Mouse (Mus musculus) megakaryocyte progenitor cell, adult 5-6 weeks (primary cell): ENCODE results near the gene Tent5c. TPM values are rescaled to one million over a fixed set of nuclear protein-coding genes. Genes with fewer than 3 reads are reported as not detected.

Experiments
- ATAC-seq: replicated peaks from 2 replicates; pipeline ENCODE4 v1.8.0; 2016; ENCODE audit warnings: mild to moderate bottlenecking, moderate TSS enrichment, inconsistent platforms; ENCODE audit not compliant: poor library complexity
- total RNA-seq, 2 experiments: library from RNA; stranded (forward) in 1 of 2; stranded (reverse) in 1 of 2; fragments of 157-497, 149-512 nt in 1 of 2; fragments of 200-1000 nt in 1 of 2; gene quantifications; 2 replicates each; pipeline versions ENCODE4 v1.2.3 to v1.2.4; 2015 to 2017

Tent5c gene
- total RNA-seq (2015), result 1.0 and 1.3 TPM in 2 replicates
- total RNA-seq (2017), result 0.71 and 0.91 TPM in 2 replicates

DNA sequence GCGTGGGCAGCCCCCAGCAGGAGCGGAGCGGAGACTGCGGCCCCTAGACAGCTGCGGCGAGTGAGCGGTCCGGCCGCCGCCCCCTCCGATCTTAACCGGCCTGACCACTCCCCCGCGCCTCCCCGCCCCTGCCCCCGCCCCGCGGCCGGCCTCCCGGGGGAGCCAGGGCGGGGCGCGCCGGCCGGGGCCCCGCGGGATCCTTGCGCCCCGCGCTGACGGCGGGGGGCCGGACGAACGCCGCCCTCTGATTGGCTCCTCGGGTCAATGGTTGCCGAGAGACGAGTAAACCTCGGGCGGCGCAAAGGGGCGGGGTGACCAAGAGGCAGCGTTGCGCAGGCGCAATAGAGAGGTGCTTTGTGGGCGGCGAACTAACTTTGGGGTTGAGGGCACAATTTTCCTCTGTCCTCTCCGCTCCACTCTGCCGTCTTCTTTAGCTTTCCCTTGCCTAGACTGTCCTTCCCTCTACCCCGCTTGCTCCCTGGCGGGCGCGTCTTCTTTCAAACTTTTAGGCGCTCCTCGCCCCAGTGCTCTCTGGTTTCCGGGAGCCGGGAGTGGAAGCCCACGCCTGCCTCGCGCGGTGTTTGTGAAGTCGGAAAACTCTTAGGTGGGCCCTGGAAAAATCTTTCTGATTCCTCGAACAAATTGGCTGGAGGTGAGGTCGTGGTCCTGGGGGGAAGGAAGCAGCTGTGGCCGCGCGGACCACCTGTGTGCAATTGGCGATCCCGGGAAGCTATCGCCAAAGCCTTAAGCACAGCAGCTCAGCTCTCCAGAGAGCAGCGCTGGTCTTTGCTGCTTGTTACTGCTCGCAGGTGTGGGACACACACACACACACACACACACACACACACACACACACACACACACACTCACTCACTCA lies at the start of gene Tent5c:
TSS of gene Tent5c (minus strand) at position 192 of the 877 bp plus-strand sequence.
- peak; percentile 75 for ATAC-seq

DNA sequence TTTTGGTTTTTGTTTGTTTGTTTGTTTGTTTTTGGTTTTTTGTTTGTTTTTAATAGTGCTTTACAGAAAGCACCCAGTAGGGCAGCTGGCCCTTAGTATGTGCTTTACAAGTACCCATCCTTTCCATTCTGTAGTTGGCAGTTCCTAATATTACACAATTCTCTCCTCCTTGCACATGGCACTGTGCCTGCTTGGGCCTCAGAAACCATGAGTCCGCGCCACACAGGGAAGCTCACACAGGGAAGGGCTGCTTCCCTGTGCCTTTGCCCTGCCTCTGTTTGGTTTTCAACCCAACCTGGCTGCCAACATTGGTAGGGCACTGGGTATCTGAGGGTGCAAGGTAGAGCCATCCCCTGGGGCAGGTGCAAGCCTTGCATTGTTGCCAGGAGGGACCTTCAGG lies 47.6 kb upstream of the Tent5c start:
- ATAC-seq, result no peak

DNA sequence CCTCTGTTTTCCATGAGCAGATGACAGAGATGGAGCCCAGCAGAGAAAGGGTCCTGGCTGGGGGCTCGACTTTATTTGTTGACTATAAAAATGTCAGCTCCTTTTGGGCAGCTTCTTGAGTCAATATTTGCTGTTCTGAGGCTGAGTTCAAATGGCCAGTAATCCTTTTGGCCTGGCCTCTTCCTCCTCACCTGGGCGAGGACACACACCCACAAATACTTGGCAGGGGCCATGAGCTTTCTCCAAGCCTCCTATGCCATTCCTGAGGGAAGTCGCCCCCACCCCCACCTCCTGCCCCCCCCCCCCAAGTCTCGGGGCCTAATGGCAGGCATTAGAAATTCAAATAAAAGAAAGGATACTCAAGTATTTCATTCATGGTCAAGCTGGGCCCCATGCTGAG lies 46.8 kb upstream of the Tent5c start:
- ATAC-seq, result no peak

- ATAC-seq, result no peak
Observed at GRCm38 (mm10) chr3:100535298-100535697, 46.2 kb upstream of the Tent5c start.

- ATAC-seq, result peak; percentile 66
Observed at GRCm38 (mm10) chr3:100534394-100534793, 45.3 kb upstream of the Tent5c start.

- ATAC-seq, result no peak
Observed at GRCm38 (mm10) chr3:100533429-100533828, 44.3 kb upstream of the Tent5c start.

DNA sequence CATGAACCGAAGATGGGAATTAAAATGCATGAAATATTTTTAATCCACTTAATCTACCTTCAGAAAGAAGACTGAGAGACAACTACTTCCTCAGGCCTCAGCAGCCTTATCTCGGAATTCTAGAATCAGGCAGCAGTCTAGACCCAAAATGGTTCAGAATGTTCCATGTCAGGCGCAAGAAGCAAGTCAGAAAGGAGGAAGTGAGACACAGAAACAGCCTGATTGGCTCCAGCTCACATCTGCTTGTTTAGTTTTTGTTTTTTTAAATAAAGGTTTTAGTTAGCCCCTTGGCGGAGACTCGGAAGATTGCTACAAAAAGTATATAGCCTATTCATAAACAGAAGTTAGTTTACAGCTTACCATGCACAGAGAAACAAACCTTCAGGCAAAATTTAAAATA lies 41.8 kb upstream of the Tent5c start:
- ATAC-seq, result no peak

GRCm38 (mm10) chr3:100530244-100530788 lies 41.2 kb upstream of the Tent5c start:
- ATAC-seq, result peak; percentile 54

DNA sequence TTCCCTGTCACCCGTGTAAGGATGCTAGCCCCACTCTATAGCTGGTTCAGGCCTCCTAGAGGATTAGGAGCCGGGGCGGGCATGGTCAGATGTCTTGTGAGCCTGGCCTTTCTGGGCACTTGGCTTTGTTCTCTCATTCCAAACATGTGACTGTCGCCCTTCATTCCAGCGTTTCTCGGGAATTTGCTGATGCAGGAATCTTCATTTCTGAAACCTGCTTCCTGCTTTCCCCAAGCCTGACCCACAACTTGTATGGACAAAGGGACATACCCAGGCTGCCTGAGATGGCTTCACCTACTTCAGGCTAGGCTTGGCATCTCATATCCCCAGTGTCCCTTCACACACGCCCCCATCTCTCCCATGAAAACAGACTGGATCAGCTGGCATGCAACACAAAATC lies 33.5 kb upstream of the Tent5c start:
- no peak for ATAC-seq

DNA sequence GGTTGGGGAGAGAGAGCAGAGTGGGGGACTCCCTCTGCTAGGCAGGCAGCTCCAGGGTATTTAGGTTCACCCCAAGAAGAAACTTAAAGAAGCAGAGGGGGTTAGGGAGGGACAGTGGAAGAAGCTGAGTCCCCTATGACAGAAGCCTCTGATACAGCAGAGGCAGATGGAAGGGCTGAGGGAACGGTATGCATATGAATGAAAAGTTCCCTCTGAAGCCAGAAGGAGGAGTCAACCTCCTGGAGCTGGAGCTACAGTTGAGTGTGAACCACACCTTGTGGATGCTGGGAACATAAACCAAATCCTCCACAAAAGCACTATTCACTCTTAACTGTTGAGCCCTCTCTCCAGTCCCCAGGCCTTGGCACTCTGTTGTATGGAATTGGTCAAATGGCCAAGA lies 32.5 kb upstream of the Tent5c start:
- no peak for ATAC-seq

DNA sequence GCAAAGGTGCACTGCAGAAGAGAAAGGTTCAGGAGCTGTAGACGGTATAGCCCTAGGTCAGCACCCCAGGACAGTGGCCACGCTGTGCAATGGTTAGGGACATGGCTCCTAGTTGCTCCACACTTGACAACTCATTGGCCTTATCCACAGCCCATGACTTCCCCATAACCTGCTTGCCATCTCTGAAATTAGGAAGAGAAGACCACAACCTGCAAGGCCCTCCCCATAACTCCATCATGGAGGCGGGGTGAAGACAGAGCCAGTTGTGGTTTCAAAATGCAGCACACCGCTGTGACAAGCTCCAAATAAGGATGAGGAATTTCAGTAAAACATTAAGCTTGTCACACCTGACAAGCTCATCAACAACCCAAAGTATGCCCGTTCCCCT lies 26.6 kb upstream of the Tent5c start:
- ATAC-seq, result peak; percentile 54

DNA sequence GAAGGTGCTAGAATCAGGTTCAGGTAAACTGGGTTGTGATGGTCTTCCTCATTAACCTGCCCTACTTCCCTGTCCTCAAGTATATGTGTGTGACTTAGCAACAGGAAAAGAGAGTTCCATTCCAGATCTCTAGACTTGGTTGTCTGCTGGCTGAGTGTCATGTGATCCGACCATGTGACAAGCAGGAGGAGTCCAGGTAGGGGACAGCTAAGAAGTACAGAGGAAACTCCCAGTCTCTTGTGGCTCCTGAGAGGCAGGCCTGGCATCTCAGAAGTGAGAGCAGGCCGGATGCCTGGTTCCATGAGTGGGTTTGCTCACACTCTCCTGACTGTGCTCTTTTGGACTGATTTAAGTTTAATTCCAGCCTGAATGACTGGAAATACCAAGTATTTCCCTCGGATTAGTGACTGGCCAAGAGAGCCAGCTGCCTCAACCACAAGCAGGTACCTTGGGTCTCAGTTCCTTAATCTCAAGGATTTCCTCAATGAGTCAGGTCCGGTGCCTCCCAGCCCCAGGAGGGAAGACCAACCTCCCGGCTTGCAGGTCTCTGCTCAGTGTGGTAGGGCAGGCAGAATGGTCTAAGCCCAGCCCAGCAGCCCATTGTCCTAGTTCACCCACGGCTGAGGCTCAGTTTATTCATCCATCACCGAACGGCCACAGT lies 26.1 kb upstream of the Tent5c start:
- peak; percentile 67 for ATAC-seq

GRCm38 (mm10) chr3:100507174-100507573 lies 18.1 kb upstream of the Tent5c start:
- no peak for ATAC-seq

GRCm38 (mm10) chr3:100506715-100507114 lies 17.6 kb upstream of the Tent5c start:
- peak; percentile 51 for ATAC-seq

GRCm38 (mm10) chr3:100503882-100504281 lies 14.8 kb upstream of the Tent5c start:
- no peak for ATAC-seq

DNA sequence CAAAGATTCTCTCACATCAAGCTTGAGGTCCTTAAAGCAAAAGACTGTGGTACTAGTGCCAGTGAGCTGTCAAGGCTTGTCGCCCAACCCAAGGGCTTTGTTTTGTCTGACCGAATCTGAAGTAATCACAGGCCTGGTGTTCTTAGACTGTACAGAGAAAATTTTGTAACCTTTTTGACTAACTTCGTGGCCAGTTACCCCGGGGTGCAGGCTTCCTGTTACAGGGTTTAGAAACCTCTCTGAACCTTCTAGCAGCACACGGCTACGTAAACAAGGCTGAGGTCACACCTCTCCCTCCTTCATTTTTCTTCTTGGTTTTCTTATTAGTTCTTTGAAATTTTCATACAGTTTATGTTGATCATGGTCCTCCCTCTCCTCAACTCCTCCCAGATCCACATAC lies 13.4 kb upstream of the Tent5c start:
- peak; percentile 66 for ATAC-seq

DNA sequence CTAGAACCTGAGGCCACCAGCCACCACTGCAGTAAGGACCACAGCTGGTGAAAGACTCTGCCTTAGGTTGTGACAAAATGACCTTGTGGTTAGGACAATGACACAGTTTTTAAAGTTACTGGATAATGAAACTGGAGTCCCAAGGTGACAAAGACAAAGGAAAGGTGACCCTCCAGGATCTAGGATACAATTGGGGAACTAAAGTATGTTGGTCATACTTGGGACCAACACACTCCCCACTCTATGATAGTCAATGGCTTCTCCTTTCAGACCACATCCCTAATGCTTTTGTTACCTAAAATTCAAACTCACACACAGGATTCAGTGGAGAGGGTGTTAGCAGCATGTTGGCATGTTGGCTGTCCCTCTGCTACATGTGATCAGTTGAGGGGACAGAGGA lies 12.8 kb upstream of the Tent5c start:
- ATAC-seq, result peak; percentile 15; the same call in 1 of the 2 replicates

DNA sequence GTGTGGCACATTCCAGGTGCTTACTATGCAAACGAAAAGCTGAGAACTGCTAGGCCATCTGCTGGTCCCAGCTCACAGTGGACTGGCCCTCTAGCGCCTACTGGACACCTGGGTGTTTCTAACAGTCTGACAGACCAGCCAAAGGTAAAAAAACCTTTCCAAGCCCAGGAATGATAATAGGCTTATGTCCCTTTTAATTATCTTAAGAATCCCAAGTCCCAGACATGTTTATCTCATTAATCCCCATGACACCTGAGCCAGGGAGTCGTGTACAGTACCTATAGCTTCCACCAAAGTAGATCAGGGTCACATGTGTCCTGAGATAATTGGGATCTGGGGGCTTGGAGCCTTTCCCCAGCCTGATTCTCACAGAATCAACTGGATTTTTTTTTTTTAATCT lies 7.0 kb upstream of the Tent5c start:
- ATAC-seq, result no peak

GRCm38 (mm10) chr3:100495456-100495855 lies 6.3 kb upstream of the Tent5c start:
- ATAC-seq, result peak; percentile 53

DNA sequence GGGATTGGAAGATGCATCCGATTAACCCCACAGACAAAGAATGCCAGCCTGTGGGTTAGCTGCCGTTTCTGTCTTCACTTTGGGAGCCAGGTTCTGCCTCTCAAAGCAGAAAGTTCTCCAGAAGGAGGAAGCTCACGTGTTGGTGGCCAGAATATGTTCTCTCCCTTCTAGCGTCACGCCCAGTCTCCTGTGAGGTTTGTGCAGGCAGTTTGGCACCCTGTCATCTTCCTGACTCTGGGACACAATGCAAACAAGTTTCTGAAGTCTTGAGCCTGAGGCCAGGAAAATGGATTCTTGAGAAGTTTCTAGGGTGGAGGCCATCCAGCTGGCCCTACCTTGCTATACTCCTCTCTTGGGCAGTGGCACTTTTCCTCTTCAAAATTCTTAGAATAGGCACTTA lies 5.8 kb upstream of the Tent5c start:
- no peak for ATAC-seq

- ATAC-seq, result no peak
Observed at GRCm38 (mm10) chr3:100490010-100490300, 831 bp upstream of the Tent5c start.
